Mouse (Mus musculus): ENCODE measurements at regions not wholly inside any gene's neighbourhood (a gene's known extent, or its start where the extent isn't known, plus 50 kb on each side); places are given as distances from the start of the nearest gene placed in this dataset.

DNA sequence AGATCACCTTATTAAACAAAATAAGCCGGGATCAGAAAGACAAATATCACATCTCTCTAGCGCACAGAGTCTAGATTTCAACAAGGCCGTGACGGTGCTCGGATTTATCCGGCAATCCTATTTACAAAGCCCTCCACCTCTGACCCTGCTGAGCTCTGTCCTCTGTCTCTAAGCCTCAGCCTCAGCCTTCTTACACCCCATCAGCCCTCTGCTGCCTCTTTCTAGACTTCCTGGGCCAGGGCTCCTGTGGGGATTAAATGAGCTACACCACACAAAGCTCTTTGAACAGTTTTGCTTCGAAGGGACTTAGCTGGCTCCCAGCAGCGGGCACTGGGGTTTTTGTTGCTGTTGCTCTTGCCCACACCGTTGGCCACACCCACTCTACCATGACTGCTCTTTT lies 211.8 kb downstream of the CK137956 start:
- DNase-seq (ENCODE audit: low spot score in 2 of 2): no peak

DNA sequence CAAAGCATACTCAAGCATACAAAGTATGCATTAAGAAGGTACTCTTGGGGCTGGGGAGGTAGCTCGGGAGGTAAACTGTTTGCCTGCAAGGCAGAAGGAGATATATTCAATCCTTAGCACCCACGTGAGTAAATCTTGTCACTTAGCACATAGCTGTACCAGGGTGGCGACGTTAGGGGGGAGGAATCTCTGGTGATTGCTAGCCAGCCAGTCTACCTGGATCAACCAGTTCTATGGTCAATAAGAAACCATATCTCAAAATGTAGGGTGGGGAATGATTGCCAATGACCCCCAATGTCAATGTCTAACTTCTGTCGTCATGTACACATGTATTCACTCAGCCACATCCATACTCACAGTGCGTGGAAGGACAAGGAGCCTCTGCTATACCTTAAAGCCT lies 214.5 kb downstream of the CK137956 start:
- no peak for DNase-seq (ENCODE audit: low spot score in 2 of 2)

DNA sequence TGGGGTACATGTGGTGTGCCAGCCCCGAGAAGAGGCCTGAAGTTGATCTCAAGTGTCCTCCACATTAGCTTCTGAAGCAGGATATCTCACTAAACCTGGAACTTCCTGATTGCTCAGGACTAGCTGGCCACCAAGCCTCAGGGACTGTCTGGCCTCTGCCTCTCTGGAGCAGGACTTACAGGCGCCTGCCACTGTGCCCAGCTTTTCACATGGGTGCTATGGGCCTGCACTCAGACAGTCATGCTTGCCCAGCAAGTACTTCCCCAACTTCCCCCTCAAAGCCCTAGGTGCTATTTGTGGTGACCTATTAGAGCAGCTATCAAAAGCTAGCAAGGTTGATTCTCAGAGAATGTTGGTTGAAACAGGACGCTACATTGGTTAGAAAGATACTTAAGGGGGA lies 220.0 kb downstream of the CK137956 start:
- DNase-seq (ENCODE audit: low spot score in 2 of 2): no peak

DNA sequence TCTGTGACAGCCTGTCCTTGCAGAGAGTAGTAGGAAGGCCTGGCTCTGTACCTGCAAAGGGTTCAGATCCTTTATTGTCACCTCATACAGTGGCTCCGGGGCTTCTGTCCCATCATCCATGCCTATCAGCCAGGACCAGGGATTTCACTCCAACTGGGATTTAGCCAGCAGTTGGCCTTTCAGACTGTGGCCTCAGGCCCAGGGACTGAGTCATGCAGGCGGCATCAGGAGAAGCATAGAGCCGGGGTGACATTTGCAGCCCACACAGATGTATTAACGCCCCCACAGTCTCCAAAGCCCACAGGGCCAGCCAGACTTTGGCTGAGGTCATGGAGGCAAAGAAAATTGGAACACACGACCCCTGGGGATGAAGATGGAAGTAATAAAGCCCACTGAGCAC lies 222.9 kb downstream of the CK137956 start:
- no peak for DNase-seq (ENCODE audit: low spot score in 2 of 2)

DNA sequence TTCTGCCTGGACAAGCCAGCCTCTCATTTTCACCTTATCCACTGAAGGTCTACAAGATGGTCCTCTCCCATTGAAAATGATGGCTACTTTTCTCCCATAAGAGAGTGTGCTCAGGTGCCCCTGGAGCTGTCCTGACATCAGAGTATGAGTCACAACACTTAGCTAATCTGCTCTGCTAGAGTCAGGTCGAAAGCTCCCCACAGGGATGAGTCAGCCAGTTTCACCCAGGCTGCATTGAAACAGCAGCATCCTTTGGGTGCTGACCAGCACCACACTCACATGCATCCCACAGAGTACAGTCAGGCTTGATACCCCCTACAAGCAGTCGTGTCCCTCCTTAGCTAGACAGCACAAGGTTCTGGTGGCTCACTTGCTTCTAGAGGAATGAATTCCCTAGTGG lies 234.0 kb downstream of the CK137956 start:
- peak; percentile 10 to 29 for DNase-seq (ENCODE audit: low spot score in 2 of 2)

DNA sequence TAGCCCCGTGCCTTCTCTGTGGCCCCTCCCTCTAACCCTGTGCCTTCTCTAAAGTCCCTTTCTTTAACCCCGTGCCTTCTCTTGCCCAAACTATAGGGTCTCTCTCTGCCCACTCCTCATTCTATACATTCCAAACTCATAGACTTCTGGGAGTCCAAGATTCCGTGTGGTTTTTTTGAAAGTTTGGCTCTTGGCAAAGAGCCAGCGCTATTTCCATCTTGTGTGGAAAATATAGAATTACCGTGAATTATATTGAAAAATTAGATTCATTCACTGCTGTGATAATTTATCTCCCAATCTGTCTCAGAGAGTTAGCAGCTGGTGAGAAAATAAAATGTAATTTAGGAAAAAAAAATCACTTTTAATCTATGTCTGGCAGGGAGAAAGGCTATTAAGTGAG lies 234.6 kb downstream of the CK137956 start:
- no peak for DNase-seq (ENCODE audit: low spot score in 2 of 2)

DNA sequence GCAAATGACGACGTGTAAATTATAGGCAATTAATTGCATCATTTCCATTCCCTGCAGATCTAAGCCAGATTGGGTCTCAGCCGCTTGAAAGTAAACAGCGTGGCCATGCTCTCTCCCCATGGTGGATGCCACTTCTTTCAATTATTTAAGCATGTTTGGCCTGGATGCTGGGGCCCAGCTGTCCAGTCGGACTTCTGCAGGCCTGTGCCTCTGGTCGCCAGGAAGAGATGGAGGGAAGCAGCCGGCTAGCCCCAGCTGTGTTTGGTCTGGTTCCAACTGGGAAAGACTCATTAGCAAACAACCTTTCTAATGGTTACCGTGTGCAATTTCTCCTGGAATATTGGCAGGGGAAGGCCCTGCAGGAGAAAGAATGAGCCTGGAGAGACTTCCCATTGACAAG lies 236.1 kb downstream of the CK137956 start:
- no peak for DNase-seq (ENCODE audit: low spot score in 2 of 2)

DNA sequence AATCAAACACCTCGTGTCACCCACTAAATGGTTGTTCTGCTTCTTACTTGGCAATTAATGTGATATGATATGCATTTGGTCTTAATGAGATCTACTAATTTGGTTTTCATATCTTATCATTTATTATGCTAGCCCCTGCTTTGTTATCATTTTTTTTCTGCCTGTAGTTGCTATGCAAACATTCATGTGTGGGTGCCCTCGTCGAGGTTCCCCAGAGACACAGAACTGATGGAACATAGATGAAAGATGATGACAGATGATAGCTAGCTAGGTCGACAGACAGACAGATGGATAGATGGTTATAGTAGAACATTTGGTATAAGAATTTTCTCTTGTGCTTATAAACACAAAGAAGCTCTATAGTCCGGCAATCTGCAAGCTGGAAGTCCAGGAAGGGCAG lies 252.1 kb downstream of the CK137956 start:
- DNase-seq (ENCODE audit: low spot score in 2 of 2): no peak

DNA sequence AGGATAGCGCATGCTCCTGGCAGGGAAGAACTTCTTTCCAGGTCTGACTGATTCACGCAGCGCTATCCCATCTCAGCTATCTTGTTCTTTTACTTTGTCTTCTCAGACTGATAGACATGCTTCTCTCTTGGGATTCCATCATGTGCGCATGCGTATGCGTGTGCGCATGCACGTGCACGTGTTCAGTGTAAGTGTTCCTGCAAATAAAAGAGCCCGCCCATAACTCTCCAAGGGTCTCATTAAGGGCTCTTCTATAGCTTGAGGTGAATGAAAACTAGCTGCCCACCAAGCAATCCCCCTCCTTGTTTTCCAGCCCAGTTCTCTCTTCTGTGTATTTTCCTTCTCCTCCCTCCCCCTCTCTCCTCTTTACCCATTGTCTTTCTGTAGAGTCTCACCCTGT lies 258.5 kb downstream of the CK137956 start:
- no peak for DNase-seq (ENCODE audit: low spot score in 2 of 2)

DNA sequence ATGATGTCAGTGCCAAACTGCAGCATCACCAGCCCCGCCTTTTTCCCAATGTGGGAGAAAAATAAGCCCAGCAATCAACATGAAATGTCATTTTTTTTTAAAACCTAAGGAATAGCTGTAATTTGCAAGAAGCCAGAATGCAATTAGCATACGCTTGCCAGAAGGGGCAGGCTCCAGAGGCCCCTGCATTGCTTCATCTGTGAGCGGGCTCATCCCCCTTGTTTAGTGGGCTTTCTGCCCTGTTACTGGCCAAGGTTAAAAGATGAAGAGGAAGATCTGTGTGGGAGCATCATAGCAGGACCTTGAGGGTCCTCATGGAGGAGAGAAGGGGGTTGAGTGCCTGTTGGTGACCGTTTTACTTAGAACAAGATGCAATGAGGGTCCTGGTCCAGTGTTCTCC lies 259.9 kb downstream of the CK137956 start:
- no peak for DNase-seq (ENCODE audit: low spot score in 2 of 2)

DNA sequence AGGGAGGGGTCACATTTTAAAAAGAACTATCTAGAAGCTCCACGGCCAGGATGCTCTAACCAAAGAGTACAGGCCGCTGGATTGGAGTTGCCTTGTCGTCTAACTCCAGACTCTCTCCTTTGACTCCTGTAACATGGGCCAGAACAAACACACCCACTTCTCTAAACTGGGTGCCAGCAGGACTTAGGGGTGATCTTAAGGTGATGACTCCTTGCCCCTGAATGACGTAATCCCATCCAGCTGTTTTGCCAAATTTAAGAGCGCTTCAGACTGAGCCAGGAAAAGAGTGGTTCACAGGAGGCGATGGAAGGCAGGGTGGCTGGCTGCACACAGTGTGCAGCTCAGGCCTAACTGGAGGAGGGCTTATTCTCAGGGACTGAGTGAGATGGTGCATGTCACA lies 261.0 kb downstream of the CK137956 start:
- no peak for DNase-seq (ENCODE audit: low spot score in 2 of 2)

DNA sequence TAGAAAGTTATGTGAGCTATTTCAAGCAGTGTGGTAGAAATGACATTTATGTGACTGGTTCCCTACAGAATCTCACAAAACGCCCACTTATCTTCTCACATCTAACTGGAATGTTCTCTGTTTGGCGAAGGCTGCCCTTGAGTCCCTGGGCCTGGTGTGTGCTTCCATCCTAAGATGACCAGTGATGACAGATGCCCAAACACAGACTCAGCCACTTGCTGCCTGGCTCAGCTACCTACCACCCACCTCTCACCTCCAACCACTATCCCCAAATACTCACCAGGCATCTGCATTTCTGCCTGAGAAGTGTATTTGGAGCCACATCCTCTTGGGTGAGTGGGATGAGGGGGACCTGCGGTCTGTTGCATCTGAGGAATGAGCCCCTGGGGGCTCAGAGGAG lies 262.6 kb downstream of the CK137956 start:
- peak; percentile 63 to 70 for DNase-seq (ENCODE audit: low spot score in 2 of 2)

DNA sequence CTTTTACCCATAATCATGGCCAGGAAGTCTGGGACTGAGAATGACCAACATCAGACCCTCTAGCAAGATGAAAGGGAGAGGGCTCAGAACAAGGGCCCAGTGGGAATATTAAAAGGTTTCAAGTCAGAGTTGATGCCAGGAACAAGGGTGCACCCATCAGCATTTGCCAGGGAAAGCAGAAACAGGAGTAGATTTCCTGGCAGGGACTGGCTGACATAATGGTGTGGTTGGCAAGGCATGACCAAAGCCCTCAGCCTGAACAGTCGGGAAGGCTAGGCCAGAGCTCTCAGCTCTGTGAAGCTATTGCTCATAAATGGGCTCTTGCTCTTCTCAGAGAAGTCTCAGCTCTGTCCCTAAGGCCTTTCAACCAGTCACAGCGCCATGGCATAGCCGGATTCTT lies 263.6 kb downstream of the CK137956 start:
- no peak for DNase-seq (ENCODE audit: low spot score in 2 of 2)

DNA sequence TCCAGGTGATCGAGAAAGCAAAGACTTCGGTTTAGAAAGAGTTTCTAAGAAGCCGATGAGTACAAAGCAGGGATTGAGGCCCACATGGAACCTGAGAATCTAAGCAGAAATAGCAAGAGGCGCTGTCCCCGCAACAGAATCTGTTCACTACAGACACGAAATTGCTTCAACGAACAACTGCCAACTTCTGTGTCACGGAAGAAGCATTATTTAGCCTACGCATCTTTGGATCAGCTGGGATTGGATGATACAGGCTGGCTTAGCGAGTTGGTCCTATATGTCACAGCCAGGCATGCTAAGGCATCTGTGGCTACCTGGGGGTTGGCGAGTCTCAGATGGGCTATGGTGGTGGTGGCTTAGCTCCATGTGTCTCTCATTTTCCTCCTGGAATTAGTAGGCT lies 269.1 kb downstream of the CK137956 start:
- DNase-seq (ENCODE audit: low spot score in 2 of 2): peak in 1 of 2 experiments; percentile 55

DNA sequence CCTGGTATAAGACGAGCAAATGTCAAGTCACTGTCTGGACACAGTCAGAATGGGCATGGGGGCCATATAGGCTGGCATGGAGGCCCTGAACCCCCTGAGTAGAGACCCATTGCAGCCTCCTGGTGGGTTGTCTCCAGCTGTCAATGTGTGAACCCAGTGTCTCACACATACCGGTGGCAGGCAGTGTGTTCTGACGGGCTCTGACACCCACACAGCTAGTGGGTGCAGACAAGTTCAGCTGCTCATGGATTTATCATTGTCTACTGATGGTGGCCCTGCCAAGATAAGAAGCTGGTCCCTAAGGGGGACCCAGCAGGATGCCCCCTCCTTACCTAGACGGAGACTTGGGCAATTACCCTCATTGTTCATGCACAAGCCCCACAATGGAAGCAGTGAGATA lies 280.8 kb downstream of the CK137956 start:
- no peak for DNase-seq (ENCODE audit: low spot score in 2 of 2)

DNA sequence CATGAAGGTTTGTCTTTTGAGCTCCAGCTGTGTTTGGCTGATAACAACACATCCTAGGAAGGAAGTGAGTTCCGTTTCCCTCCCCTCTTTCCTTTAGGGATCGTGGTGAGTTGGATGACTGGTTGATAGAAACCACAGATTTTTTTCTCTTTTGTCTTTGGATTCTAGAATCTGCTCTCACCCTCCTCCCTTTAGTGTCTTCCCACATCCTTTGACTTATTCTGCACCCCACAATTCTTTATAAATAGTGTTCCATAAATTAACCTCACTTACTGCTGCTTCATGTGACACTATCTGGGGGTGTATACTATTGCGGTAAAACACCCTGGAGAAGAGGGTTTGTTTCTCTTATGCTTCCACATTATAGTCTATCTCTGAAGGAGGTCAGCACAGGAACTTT lies 285.7 kb downstream of the CK137956 start:
- peak in 1 of 2 experiments; percentile 50 for DNase-seq (ENCODE audit: low spot score in 2 of 2)

DNA sequence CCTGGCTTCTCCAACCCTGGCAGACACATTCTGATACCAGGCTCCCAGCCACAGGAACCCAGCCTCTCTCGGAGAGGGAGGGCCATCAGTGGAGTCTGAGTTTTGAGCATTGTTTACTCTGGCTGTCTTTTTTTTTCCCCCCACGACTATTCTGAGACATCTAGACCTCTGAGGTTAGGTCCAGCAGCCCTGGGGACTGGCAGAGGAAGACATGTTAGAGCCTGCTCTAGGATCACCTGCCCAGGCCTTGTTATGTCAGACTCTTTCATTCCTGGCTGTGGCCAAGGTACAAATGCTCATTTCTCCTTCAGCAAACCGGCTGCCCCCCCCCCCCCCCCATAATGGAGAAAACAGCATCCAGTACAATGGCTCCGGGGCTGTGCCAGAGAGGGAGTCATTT lies 291.4 kb downstream of the CK137956 start:
- no peak for DNase-seq (ENCODE audit: low spot score in 2 of 2)

DNA sequence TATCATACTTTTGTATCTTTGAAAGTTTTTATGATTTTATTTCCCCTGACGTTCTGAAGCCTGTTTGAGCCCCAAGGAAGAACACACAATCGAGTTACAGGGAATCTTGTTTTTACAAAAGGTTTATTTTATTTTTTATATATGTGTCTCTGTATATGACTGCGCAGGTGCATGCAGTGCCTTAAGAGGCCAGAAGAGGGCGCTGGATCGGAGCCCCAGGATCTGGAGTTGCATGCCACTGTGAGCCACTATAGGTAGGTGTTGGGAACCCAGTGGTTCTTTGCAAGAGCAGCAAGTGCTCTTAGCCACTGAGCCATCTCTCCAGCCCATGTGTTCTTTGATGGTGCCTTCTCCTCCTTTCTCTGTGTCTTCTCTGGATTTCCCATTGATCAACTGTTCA lies 292.3 kb downstream of the CK137956 start:
- DNase-seq (ENCODE audit: low spot score in 2 of 2): no peak

DNA sequence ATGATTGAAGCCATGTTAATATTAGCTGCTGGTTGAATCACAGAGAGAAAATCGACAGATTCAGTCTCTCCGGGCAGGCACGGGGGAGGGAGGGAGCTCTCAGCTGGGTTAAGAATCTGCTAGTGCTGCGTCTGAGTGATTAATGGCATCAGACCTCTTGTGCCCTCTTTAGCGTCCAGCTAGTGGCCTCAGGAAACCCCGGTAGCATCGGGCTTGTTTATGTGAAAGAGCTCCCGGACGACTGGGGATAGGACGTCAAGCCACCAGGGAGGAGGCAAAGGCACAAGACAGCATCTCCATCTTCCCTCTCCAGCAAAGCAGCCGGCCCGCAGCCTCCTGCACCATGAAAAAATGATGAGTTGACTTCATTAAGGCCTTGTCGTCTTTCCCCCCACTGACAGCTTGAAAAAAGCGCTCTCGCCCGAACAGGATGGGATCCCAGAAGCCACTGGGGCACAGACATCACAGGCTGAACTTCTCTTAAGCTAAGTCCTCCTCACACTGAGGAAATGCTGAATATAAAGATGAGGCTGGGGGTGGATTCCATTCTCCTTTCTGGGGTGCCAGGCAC lies 294.9 kb downstream of the CK137956 start:
- DNase-seq (ENCODE audit: low spot score in 2 of 2): no peak

DNA sequence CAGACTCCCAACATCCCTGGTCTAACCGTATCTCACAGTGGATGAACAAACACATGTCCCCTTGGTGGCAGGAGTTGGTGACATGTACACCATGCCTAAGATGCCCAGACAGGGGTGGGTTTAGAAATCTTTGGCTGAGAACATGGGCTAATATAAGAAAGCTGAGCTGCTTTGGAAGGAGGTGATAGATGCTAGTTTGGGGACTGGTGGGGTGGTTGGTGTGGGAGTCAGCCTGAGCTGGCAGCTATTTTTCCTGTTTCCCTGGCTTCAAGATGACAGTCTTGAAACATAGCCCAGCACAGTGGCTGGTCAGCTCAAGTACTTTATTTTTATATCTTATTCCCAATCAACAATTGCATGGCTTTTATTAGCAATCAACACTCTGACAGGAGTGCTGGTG lies 302.0 kb upstream of the Gjb5 start:
- peak; percentile 28 to 38 for DNase-seq (ENCODE audit: low spot score in 2 of 2)

DNA sequence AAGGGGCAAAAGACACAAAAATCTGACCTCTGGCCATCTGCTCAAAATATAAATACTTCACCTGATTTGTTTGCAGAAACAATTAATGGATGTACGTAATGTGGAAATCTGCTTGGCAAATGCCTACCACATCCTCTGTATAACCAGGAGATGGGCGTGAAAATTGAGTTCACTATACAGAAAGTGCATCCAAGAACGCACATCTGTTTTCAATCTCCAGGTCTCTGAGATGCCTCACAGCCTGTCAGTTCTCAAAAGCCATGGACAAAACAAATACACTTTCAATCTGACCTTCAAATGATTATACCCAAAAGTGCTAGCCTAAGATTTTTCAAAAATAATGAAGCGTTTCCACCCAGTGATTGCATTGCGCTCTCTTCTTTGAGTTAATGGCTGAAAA lies 293.6 kb upstream of the Gjb5 start:
- no peak for DNase-seq (ENCODE audit: low spot score in 2 of 2)

DNA sequence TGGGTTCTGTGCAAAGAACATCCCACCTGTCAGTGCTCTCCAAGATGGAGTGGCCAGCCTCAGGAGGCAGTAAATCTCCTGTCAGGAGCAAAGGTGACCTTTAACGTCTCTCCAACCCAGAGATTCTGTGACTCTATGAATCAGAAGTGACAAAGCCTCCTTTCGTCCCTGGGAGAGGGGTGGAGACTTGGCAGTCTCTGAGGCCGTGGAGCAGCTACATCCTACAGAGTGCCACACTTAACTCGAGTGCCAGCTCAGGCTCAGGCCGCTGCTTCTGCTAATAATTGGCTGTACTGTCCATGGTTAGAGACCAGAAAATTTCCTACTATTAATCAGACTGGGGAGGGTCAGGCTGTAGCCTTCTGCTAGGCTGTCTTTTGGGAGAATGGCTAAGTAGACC lies 290.0 kb upstream of the Gjb5 start:
- DNase-seq (ENCODE audit: low spot score in 2 of 2): no peak

DNA sequence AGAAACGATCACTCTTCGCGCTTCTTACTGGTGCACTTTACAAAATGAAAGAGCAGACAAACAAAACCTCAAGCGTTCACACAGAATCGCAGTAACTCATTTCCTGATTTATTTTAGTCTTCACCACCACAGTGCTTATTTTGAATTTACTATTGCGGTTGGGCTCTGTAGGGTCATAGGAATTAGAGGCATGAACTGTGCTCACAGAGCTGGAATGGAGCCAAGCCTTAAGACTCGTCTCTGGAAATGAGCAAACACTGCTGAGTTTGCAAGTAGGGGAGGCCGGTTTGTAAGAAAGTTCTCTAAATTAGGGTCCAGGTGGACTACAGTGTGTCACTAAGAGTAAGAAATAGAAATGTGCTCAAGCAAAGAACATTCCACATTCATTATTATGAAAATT lies 289.2 kb upstream of the Gjb5 start:
- DNase-seq (ENCODE audit: low spot score in 2 of 2): no peak

DNA sequence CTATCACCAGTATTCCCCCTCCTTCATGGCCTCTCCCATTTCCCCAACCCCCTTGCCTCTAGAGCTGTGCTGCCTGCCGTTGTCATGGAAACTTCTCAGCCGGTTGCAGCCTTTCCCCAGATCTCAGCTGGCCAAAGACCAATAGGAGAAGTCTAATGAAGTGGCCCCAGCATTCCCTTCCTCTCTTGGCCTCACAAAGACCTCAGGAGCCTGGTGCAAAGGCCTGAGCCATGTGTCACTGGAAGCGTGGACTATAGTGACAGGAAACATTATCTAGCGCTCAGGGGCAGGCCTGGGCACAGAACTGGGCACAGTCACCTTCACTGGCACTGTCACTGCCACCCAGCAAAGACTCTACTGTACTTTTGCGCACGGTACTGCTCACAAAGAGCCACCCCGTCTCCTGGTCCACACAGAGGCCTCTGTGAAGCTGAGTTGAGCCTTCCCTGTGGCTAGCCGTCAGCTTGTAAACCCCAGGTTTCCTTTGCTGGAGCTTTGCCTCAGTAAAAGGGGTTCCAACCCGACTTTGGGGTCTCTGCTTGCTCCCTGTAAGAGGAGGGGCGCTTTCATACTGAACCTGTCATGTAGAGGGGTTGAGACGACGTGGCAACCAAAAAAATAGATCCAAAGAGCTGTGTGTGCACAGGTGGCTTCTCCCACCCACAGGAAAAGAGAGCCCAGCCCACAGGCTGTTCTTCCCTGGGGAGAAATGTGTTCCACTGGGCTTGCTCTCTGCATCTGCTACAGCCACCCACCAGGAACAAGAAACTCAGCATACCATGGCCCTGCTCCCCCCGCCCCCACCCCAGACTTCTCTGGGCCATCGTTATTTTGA lies 282.5 kb upstream of the Gjb5 start:
- peak; percentile 38 to 74 for DNase-seq (ENCODE audit: low spot score in 2 of 2)
